8 mouse cellular contexts compared by ENCODE assay signal in the genomic region with DNA sequence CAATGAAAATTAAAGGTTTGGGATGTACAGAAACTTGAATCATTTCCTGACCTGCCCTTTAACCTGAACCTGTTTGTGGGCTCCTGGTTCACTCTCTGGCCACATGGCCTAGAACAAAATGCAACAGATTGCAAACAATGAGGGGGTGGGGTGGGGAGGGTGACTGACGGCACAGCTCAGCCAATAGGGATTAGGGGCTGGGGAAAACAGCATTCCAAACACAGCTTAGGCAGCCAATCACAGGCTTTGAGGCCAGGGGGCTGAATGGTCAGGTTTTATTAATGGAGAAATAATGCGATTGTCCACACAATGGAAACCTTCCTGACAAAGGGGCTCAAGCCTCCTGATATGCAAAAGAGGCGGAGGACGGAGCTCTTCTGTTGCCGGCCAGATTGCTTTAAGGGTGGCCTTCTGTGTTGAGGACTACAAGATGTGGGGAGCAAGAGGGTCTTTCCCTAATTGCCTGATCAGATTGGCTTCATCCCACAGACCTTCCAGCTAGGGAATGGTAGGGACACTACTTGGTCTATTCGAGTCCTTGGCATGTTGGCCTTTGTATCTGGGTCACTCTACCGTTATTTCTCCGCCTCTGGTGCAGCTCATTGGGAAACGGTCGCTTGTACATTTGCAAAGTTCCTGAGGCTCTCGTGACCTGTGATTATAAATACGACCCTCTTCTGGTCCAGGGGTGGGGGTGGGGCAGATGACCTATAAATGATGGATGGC. TPM values are rescaled to one million over a fixed set of nuclear protein-coding genes. Genes with fewer than 3 reads are reported as not detected.
DNase-seq lines count a peak whose midpoint lies in the region; ATAC-seq and TF ChIP-seq lines count a peak whose summit lies in the region.

No protein-coding gene starts in this region.

- H3K36me3 ChIP-seq in kidney, embryonic 15.5 days = peaks cover 7% of the 10 kb centered on the region; the same call in 1 of the 2 replicates
- peaks cover 10% of the 10 kb centered on the region; the same call in 1 of the 2 replicates for H3K36me3 ChIP-seq in hindbrain, postnatal 0 days (ENCODE audit: insufficient read depth, low read length)
- no peaks in the 10 kb centered on the region for H3K36me3 ChIP-seq in myocyte (ENCODE audit: control insufficient read depth, insufficient read depth)

- H3K4me1 ChIP-seq in kidney, embryonic 15.5 days = peaks cover 38% of the 10 kb centered on the region
- H3K4me1 ChIP-seq in hindbrain, postnatal 0 days (ENCODE audit: insufficient read depth, low read length) = peaks cover 19% of the 10 kb centered on the region

- no peak; the same call in 1 of the 2 replicates for ATAC-seq in kidney, embryonic 15.5 days (replicated peaks; ENCODE audit: low FRiP score)
- peak; percentile 66 for ATAC-seq in hindbrain, postnatal 0 days
- ATAC-seq in megakaryocyte, adult 5-6 weeks (ENCODE audit: poor library complexity, severe bottlenecking) = no peak

- no peaks in the 10 kb centered on the region for H3K9me3 ChIP-seq in kidney, embryonic 15.5 days (replicated peaks)
- H3K9me3 ChIP-seq in hindbrain, postnatal 0 days (ENCODE audit: low read length) = no peaks in the 10 kb centered on the region

- peaks cover 42% of the 10 kb centered on the region for H3K27me3 ChIP-seq in kidney, embryonic 15.5 days
- no peaks in the 10 kb centered on the region for H3K27me3 ChIP-seq in hindbrain, postnatal 0 days (ENCODE audit: insufficient read depth, low read length)
- H3K27me3 ChIP-seq in myocyte (ENCODE audit: control insufficient read depth, insufficient read depth, insufficient read length) = no peaks in the 10 kb centered on the region

- no peak overlapping the region for H3K27ac ChIP-seq in kidney, embryonic 15.5 days
- peak overlapping the region; percentile 75 for H3K27ac ChIP-seq in hindbrain, postnatal 0 days

- no peak for TF ChIP-seq POLR2A in myocyte (IDR thresholded peaks at IDR 0.05; ENCODE audit: insufficient read length, low read depth)

- H3K79me2 ChIP-seq in myocyte (ENCODE audit: control insufficient read depth, insufficient read depth) = peaks cover 15% of the 10 kb centered on the region

- WGBS in kidney, embryonic 15.5 days = 16% methylated on average over 12 of the region's 12 CpGs
- whole genome bisulfite sequencing in hindbrain, postnatal 0 days = 5% methylated on average over 12 of the region's 12 CpGs

- no peak for TF ChIP-seq CTCF in hindbrain, postnatal 0 days (IDR thresholded peaks at IDR 0.05; ENCODE audit: low read depth)

- DNase-seq in kidney, adult 9 months = no peak
- peak; percentile 90 for DNase-seq in embryo, embryonic 10 days (ENCODE audit: low spot score)
- peak; percentile 89 for DNase-seq in hindbrain, postnatal 0 days (ENCODE audit: low spot score)
- DNase-seq in spleen, adult 12 weeks (ENCODE audit: low spot score) = no peak
- no peak for DNase-seq in adipocyte (ENCODE audit: low spot score)

- H3K4me3 ChIP-seq in kidney, embryonic 15.5 days (replicated peaks) = peak overlapping the region; percentile 23; the same call in 1 of the 2 replicates
- peak overlapping the region; percentile 91 for H3K4me3 ChIP-seq in hindbrain, postnatal 0 days (ENCODE audit: low read length)
- peak overlapping the region; percentile 2 for H3K4me3 ChIP-seq in myocyte

- H3K4me2 ChIP-seq in kidney, embryonic 15.5 days = peak overlapping the region; percentile 99
- H3K4me2 ChIP-seq in hindbrain, postnatal 0 days (ENCODE audit: low read depth, low read length) = peak overlapping the region; percentile 90
- peak overlapping the region; percentile 92 for H3K4me2 ChIP-seq in myocyte (ENCODE audit: low read depth)

- H3ac ChIP-seq in myocyte (ENCODE audit: control insufficient read depth, insufficient read length) = no peak overlapping the region

- no peak overlapping the region for H3K9ac ChIP-seq in kidney, embryonic 15.5 days
- peak overlapping the region; percentile 29 for H3K9ac ChIP-seq in hindbrain, postnatal 0 days (replicated peaks; ENCODE audit: low read length)

TF ChIP-seq in myocyte, 11 proteins besides CTCF, POLR2A, EP300 and RAD21:
- TF ChIP-seq MYOD1 (IDR thresholded peaks at IDR 0.05; ENCODE audit: control insufficient read depth in 1 of 3, insufficient read length in 2 of 3, low read depth in 2 of 3) = no peak
- TF ChIP-seq USF1 (IDR thresholded peaks at IDR 0.05; ENCODE audit: low read depth) = no peak
- TF ChIP-seq E2F4 (IDR thresholded peaks at IDR 0.05; ENCODE audit: insufficient read depth) = no peak
- no peak for TF ChIP-seq SRF (IDR thresholded peaks at IDR 0.05; ENCODE audit: control insufficient read depth, insufficient read length, low read depth)
- TF ChIP-seq MYOG (IDR thresholded peaks at IDR 0.05; ENCODE audit: control insufficient read depth in 1 of 3, insufficient read depth in 1 of 3, insufficient read length in 2 of 3, low read depth in 2 of 3) = no peak
- TF ChIP-seq TCF3 (IDR thresholded peaks at IDR 0.05; ENCODE audit: insufficient read length, low read depth) = no peak
- TF ChIP-seq MAX (IDR thresholded peaks at IDR 0.05; ENCODE audit: low read depth) = peak; percentile 69
- TF ChIP-seq CEBPB (IDR thresholded peaks at IDR 0.05; ENCODE audit: insufficient read depth, poor library complexity, severe bottlenecking) = peak; percentile 83; the same call in 1 of the 2 replicates
TF ChIP-seq in myocyte: peak in this region for 2.

RNA-seq across cellular contexts. Expression of a gene that starts 3.2 kb away (rescaled TPM):
- 7.8 and 8.1 TPM in 2 replicates for polyA plus RNA-seq in kidney, embryonic 15.5 days (2015; fragmentation: Nextera tagmentation; extraction: Ambion mirVana)
- total RNA-seq in hindbrain, postnatal 0 days (2014; rRNA removed) = 67.5 and 79.4 TPM in 2 replicates
- polyA plus RNA-seq in hindbrain, postnatal 0 days (2015; fragmentation: Nextera tagmentation; extraction: Ambion mirVana) = 34.3 and 34.8 TPM in 2 replicates
- polyA plus RNA-seq in myocyte (2012; fragmentation: generic; extraction: Trizol) = 9.6 TPM
- total RNA-seq in megakaryocyte, adult 5-6 weeks (2015) = 2.6 and 4.0 TPM in 2 replicates
- total RNA-seq in megakaryocyte, adult 5-6 weeks (2017) = 0.81 and 3.3 TPM in 2 replicates

RNA-seq across cellular contexts. Expression of a gene that starts 17.7 kb away (rescaled TPM):
- 17.8 and 18.7 TPM in 2 replicates for polyA plus RNA-seq in kidney, embryonic 15.5 days (2015; fragmentation: Nextera tagmentation; extraction: Ambion mirVana)
- 11.1 and 18.5 TPM in 2 replicates for total RNA-seq in hindbrain, postnatal 0 days (2014; rRNA removed)
- polyA plus RNA-seq in hindbrain, postnatal 0 days (2015; fragmentation: Nextera tagmentation; extraction: Ambion mirVana) = 17.0 and 18.3 TPM in 2 replicates
- polyA plus RNA-seq in myocyte (2012; fragmentation: generic; extraction: Trizol) = 14.2 TPM
- total RNA-seq in megakaryocyte, adult 5-6 weeks (2015) = 10.7 and 16.5 TPM in 2 replicates
- 21.0 and 22.3 TPM in 2 replicates for total RNA-seq in megakaryocyte, adult 5-6 weeks (2017)

RNA-seq across cellular contexts. Expression of a gene that starts 37.7 kb away (rescaled TPM):
- polyA plus RNA-seq in kidney, embryonic 15.5 days (2015; fragmentation: Nextera tagmentation; extraction: Ambion mirVana) = 3.3 and 4.0 TPM in 2 replicates
- total RNA-seq in hindbrain, postnatal 0 days (2014; rRNA removed) = 63.6 and 68.0 TPM in 2 replicates
- polyA plus RNA-seq in hindbrain, postnatal 0 days (2015; fragmentation: Nextera tagmentation; extraction: Ambion mirVana) = 34.9 and 42.6 TPM in 2 replicates
- 7.5 TPM for polyA plus RNA-seq in myocyte (2012; fragmentation: generic; extraction: Trizol)
- total RNA-seq in megakaryocyte, adult 5-6 weeks (2015) = 0.14 TPM in 1 of 2 replicates, not detected in the other
- 0.15 and 0.16 TPM in 2 replicates for total RNA-seq in megakaryocyte, adult 5-6 weeks (2017)

Comparison
In these comparisons a context has a peak if more than half of its experiments do, and no peak if none do; other contexts are left out.
1. H3K4me3 ChIP-seq: peak in every context shown above with its lines; median percentile 91 in hindbrain, postnatal 0 days; 23 in kidney, embryonic 15.5 days; 2 in myocyte.
2. DNase-seq: peak in embryo, embryonic 10 days (single experiment) and hindbrain, postnatal 0 days (single experiment); none in kidney, adult 9 months (single experiment), spleen, adult 12 weeks (single experiment) and adipocyte (single experiment).
3. Peak in every context shown above with its lines, with median percentiles within 50 percentile points of each other: H3K4me2 ChIP-seq.